ENCODE assay signal across 11 mouse cellular contexts in the genomic region with DNA sequence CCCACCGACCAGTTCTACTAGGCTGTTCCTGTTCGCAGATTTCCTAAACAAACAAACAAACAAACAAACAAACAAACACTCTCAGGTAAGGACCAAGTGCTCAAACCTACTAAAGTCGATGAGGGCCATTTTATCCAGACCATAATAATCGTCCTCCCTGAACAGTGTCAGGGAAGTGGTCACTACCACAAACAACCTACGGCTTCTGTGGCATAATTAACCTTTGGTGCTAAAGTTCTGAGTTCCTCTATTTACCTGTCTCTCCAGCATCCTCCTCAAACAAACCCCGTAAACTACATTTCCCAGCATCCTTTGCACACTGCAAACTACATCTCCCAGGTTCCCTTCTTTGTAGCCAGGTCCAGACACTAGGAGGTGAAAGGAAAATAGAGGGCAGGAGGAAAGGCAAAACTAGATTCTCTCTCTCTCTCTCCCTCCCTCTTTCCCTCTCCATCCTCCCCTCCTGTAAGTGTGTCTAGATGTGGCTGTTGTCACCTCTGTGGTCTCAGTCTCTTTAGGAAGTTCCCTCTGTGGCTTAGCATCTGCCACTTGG. TPM values are rescaled to one million over a fixed set of nuclear protein-coding genes. Genes with fewer than 3 reads are reported as not detected.
DNase-seq lines count a peak whose midpoint lies in the region; ATAC-seq and TF ChIP-seq lines count a peak whose summit lies in the region.
"Had no signal": no experiment of that assay in that cellular context is flagged by ENCODE, and none has a peak within 500 bp of the region (broad histone marks: within the 10 kb centered on the region; RNA-seq: fewer than 3 reads in every experiment).

No protein-coding gene starts in this region.

- TF ChIP-seq CTCF in CH12.LX (conservative IDR thresholded peaks at IDR 0.05 in 1 of 2, IDR thresholded peaks at IDR 0.05 in 1 of 2; ENCODE audit: low read depth in 2 of 2, low read length in 2 of 2), result no peak

- peak; percentile 17 to 26 for DNase-seq in kidney, adult 8-10 months
- no peak for DNase-seq in kidney, postnatal 10 days
- no peak for DNase-seq in CH12.LX (ENCODE audit: extremely low read depth)
- DNase-seq in gastrocnemius, adult 8-10 months (ENCODE audit: low spot score in 2 of 2), result no peak
- no peak for DNase-seq in heart, postnatal 10 days
- no peak for DNase-seq in left cerebral cortex, postnatal 14 days (ENCODE audit: low spot score in 2 of 2)
- DNase-seq: gastrocnemius, postnatal 10 days; lung, postnatal 10 days; right cerebral cortex, postnatal 25 days had no signal

- dilution Hi-C loops in CH12.LX (cut with MboI; ENCODE audit: extremely low pct_ligation_motif_present, extremely low pct_unique_long_range_greater_than_20kb, low sequenced_read_pairs), result no loop called here

- H3K4me3 ChIP-seq in CH12.LX (replicated peaks in 1 of 3; ENCODE audit: low read depth in 2 of 3, low read length in 2 of 3, poor library complexity in 1 of 3), result no peak overlapping the region
- H3K4me3 ChIP-seq in forebrain, embryonic 15.5 days, result no peak overlapping the region
- no peak overlapping the region for H3K4me3 ChIP-seq in midbrain, embryonic 13.5 days (replicated peaks)

- H3K9me3 ChIP-seq in CH12.LX (replicated peaks; ENCODE audit: low read length), result no peaks in the 10 kb centered on the region
- H3K9me3 ChIP-seq in forebrain, embryonic 15.5 days, result no peaks in the 10 kb centered on the region
- no peaks in the 10 kb centered on the region for H3K9me3 ChIP-seq in midbrain, embryonic 13.5 days

- H3K27me3 ChIP-seq in CH12.LX (replicated peaks), result peaks cover 50% of the 10 kb centered on the region
- no peaks in the 10 kb centered on the region for H3K27me3 ChIP-seq in forebrain, embryonic 15.5 days
- no peaks in the 10 kb centered on the region for H3K27me3 ChIP-seq in midbrain, embryonic 13.5 days

- WGBS in forebrain, embryonic 15.5 days, result 46% methylated on average over 6 of the region's 6 CpGs
- WGBS in midbrain, embryonic 13.5 days, result 57% methylated on average over 6 of the region's 6 CpGs

- peaks cover 0 to 21% of the 10 kb centered on the region in 2 experiments; a peak in 2 of 4 replicates for H3K4me1 ChIP-seq in CH12.LX (ENCODE audit: control insufficient read depth in 1 of 2, insufficient read depth in 2 of 2)
- H3K4me1 ChIP-seq in forebrain, embryonic 15.5 days, result peaks cover 15% of the 10 kb centered on the region
- peaks cover 11% of the 10 kb centered on the region for H3K4me1 ChIP-seq in midbrain, embryonic 13.5 days (replicated peaks)

- H3K4me2 ChIP-seq in CH12.LX (ENCODE audit: insufficient read depth, low read depth, poor library complexity, severe bottlenecking), result no peak overlapping the region
- no peak overlapping the region for H3K4me2 ChIP-seq in forebrain, embryonic 15.5 days (replicated peaks)
- no peak overlapping the region for H3K4me2 ChIP-seq in midbrain, embryonic 13.5 days (replicated peaks)

- no peak overlapping the region for H3K9ac ChIP-seq in CH12.LX (ENCODE audit: insufficient read depth, low read depth)
- no peak overlapping the region for H3K9ac ChIP-seq in forebrain, embryonic 15.5 days (replicated peaks)
- H3K9ac ChIP-seq in midbrain, embryonic 13.5 days (replicated peaks), result no peak overlapping the region

- intact Hi-C loops in heart, postnatal 10 days (cut with DNase I), result no loop called here
- intact Hi-C loops in left cerebral cortex, postnatal 14 days (cut with DNase I), result no loop called here

- no peak for TF ChIP-seq RAD21 in CH12.LX (IDR thresholded peaks at IDR 0.05; ENCODE audit: low read depth, low read length)

- TF ChIP-seq POLR2A in CH12.LX (IDR thresholded peaks at IDR 0.05; ENCODE audit: low read depth, low read length), result no peak

- ATAC-seq in forebrain, embryonic 15.5 days (replicated peaks), result peak; percentile 27; the same call in 1 of the 2 replicates
- ATAC-seq in midbrain, embryonic 13.5 days, result peak; percentile 59

- H3K27ac ChIP-seq in CH12.LX (ENCODE audit: insufficient read depth, low read depth), result no peak overlapping the region
- no peak overlapping the region for H3K27ac ChIP-seq in forebrain, embryonic 15.5 days (replicated peaks)
- no peak overlapping the region for H3K27ac ChIP-seq in midbrain, embryonic 13.5 days

- no peak for TF ChIP-seq EP300 in CH12.LX (IDR thresholded peaks at IDR 0.05; ENCODE audit: low read length)

- no peaks in the 10 kb centered on the region for H3K79me2 ChIP-seq in CH12.LX (replicated peaks; ENCODE audit: control insufficient read depth, extremely low read depth, insufficient read depth, poor library complexity, severe bottlenecking)

- no peaks in the 10 kb centered on the region for H3K36me3 ChIP-seq in CH12.LX (replicated peaks in 1 of 2; ENCODE audit: control insufficient read depth in 1 of 2, insufficient read depth in 1 of 2, low read length in 1 of 2)
- no peaks in the 10 kb centered on the region for H3K36me3 ChIP-seq in forebrain, embryonic 15.5 days
- no peaks in the 10 kb centered on the region for H3K36me3 ChIP-seq in midbrain, embryonic 13.5 days

- in situ Hi-C loops in CH12.LX (cut with MboI; ENCODE audit: low pct_ligation_motif_present, low pct_unique_long_range_greater_than_20kb, low sequenced_read_pairs), result no loop called here

TF ChIP-seq in CH12.LX, 34 proteins besides CTCF, POLR2A, EP300 and RAD21:
- peak; percentile 97 for TF ChIP-seq HCFC1 (IDR thresholded peaks at IDR 0.05; ENCODE audit: low read depth, low read length)
- peak; percentile 84; the same call in 1 of the 2 replicates for TF ChIP-seq KAT2A (IDR thresholded peaks at IDR 0.05; ENCODE audit: insufficient replicate concordance, low read length)
- no peak for TF ChIP-seq BHLHE40 (IDR thresholded peaks at IDR 0.05; ENCODE audit: low read depth, low read length)
- TF ChIP-seq TBP (conservative IDR thresholded peaks at IDR 0.05; ENCODE audit: low read depth, low read length), result no peak

RNA-seq across cellular contexts. Expression of gene Olfm2, which starts 5.4 kb away (rescaled TPM):
- total RNA-seq in CH12.LX (2012; rRNA removed), result 0.08 TPM in 1 of 2 replicates, not detected in the other
- total RNA-seq in CH12.LX (2014; rRNA removed), result not detected in 2 replicates
- polyA plus RNA-seq in CH12.LX (2012; ENCODE audit: insufficient read length, low read depth), result 0.14 and 0.47 TPM in 2 replicates
- 121 and 123 TPM in 2 replicates for polyA plus RNA-seq in forebrain, embryonic 15.5 days (2015; fragmentation: Nextera tagmentation; extraction: Ambion mirVana)
- 92.0 and 96.7 TPM in 2 replicates for polyA plus RNA-seq in midbrain, embryonic 13.5 days (2015; fragmentation: Nextera tagmentation; extraction: Ambion mirVana)
- total RNA-seq in gastrocnemius, adult 8-10 months (2022), result under 1 TPM in 2 of 4 experiments, not detected in 2; 0.16 to 0.32 TPM
- 1 to 10 TPM in 1 of 2 experiments, under 1 TPM in 1; 0.50 to 1.2 TPM for total RNA-seq in heart, postnatal 10 days (2021)
- 100 to 1,000 TPM; 205 to 210 TPM for total RNA-seq in left cerebral cortex, postnatal 14 days (2021)

Comparison
In these comparisons a context has a peak if more than half of its experiments do, and no peak if none do; other contexts are left out.
1. DNase-seq: peak in kidney, adult 8-10 months (2 of 2); none in kidney, postnatal 10 days (single experiment), CH12.LX (single experiment), gastrocnemius, adult 8-10 months (0 of 2), heart, postnatal 10 days (0 of 2) and left cerebral cortex, postnatal 14 days (0 of 2).
2. RNA of gene Olfm2, which starts 5.4 kb away (total RNA-seq): 205 to 210 TPM in left cerebral cortex, postnatal 14 days; 0.50 to 1.2 TPM in heart, postnatal 10 days, 0.16 to 0.32 TPM in gastrocnemius, adult 8-10 months and 0.08 TPM in CH12.LX; every median in the first group is over 10 times any median in the second.